Mouse (Mus musculus): Measurements from ENCODE around the gene Npl.
"Not testable (repeated sequence)": the region's sequence is repeated elsewhere in the genome, so short reads cannot be mapped to it uniquely, and the experiment has no call there.

The Npl gene

GRCm38 (mm10) chr1:153540753-153541152, 9.1 kb downstream of the Npl start:
- DNase-seq: no peak

GRCm38 (mm10) chr1:153539739-153540333, 10.0 kb downstream of the Npl start:
- no peak for DNase-seq

GRCm38 (mm10) chr1:153535611-153536010, 14.2 kb downstream of the Npl start:
- peak; percentile 16 for DNase-seq

GRCm38 (mm10) chr1:153532896-153533295, 16.9 kb downstream of the Npl start:
- DNase-seq: not testable (repeated sequence)

GRCm38 (mm10) chr1:153532234-153532841, 17.5 kb downstream of the Npl start:
- no peak for DNase-seq

- DNase-seq: no peak
Observed at GRCm38 (mm10) chr1:153531677-153532233, 18.1 kb downstream of the Npl start.

- no peak for DNase-seq
Observed at GRCm38 (mm10) chr1:153522116-153522515, 27.7 kb downstream of the Npl start.

GRCm38 (mm10) chr1:153515368-153515767, 34.5 kb downstream of the Npl start:
- no peak for DNase-seq

GRCm38 (mm10) chr1:153510330-153511009, 39.4 kb downstream of the Npl start:
- no peak for DNase-seq

GRCm38 (mm10) chr1:153509569-153509968, 40.3 kb downstream of the Npl start:
- DNase-seq: not testable (repeated sequence)

GRCm38 (mm10) chr1:153509012-153509411, 40.8 kb downstream of the Npl start:
- no peak for DNase-seq

- DNase-seq: no peak
Observed at GRCm38 (mm10) chr1:153506266-153506665, 43.6 kb downstream of the Npl start.

GRCm38 (mm10) chr1:153501644-153502321, 48.1 kb downstream of the Npl start:
- DNase-seq: no peak

GRCm38 (mm10) chr1:153500030-153500429, 49.8 kb downstream of the Npl start:
- no peak for DNase-seq

GRCm38 (mm10) chr1:153496030-153496429, 53.8 kb downstream of the Npl start:
- DNase-seq: no peak

- no peak for DNase-seq
Observed at GRCm38 (mm10) chr1:153493931-153494330, 55.9 kb downstream of the Npl start.

GRCm38 (mm10) chr1:153493338-153493737, 56.5 kb downstream of the Npl start:
- DNase-seq: no peak

GRCm38 (mm10) chr1:153491822-153492221, 58.0 kb downstream of the Npl start:
- DNase-seq: no peak

GRCm38 (mm10) chr1:153491345-153491744, 58.5 kb downstream of the Npl start:
- no peak for DNase-seq

- DNase-seq: no peak
Observed at GRCm38 (mm10) chr1:153489963-153490362, 59.9 kb downstream of the Npl start.

GRCm38 (mm10) chr1:153489540-153489939, 60.3 kb downstream of the Npl start:
- DNase-seq: no peak

- DNase-seq: no peak
Observed at GRCm38 (mm10) chr1:153489132-153489531, 60.7 kb downstream of the Npl start.

- DNase-seq: peak; percentile 98
Observed at GRCm38 (mm10) chr1:153487500-153487879, 62.4 kb downstream of the Npl start, which contains the start of gene Dhx9. Gene Dhx9, minus strand, starts transcription at chr1:153487660.

Data from cerebellum, adult 9-10 months (tissue).